Mouse (Mus musculus): ENCODE results near the gene Snap91.

DNA sequence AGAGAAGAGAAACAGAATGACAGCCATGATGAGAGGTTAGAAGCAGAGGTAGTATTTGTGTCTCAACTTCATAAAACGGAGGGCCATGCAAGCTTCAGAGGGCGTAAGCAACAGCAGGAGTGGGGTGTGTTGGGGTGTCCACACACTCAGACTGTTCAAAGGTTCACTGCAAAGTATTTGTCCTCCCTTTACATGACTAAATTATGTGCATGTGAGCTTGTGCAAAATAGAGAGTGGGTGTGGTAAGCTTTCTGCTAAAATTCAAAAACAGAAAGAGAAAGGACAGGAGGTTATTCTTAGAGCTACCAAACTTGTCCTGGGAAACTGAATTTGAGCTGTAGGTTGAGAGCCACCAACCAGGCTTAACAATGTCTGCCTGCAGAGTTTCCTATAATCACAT is 97.6 kb downstream of the Snap91 start:
- no peak for TF ChIP-seq CTCF (IDR thresholded peaks at IDR 0.05; ENCODE audit: extremely low read depth, insufficient read depth, low read length)
- TF ChIP-seq POLR2A (IDR thresholded peaks at IDR 0.05; ENCODE audit: extremely low read depth, insufficient read depth, low read length): no peak
